Mouse (Mus musculus) midbrain, postnatal 0 days (tissue): Measurements from ENCODE around the gene Unc93b1. TPM values are rescaled to one million over a fixed set of nuclear protein-coding genes. Genes with fewer than 3 reads are reported as not detected.

Experiments used
- ATAC-seq: fragments of 200-750 bp; cut with Nextera tagmentation; 2 replicates; pipeline ENCODE4 v1.8.0; 2017; ENCODE audit warnings: moderate number of reproducible peaks, mild to moderate bottlenecking, moderate TSS enrichment, moderate library complexity; ENCODE audit not compliant: low FRiP score
- DNase-seq: peaks from one replicate; pipeline ENCODE4 v3.0.0-alpha.2; 2015; ENCODE audit warnings: low spot score
- H3K27ac ChIP-seq: fragments of 300-500 bp; sonication (generic); 2 replicates; pipeline ENCODE4 v1.5.1; 2014; ENCODE audit warnings: low read depth, mild to moderate bottlenecking, low read length, mixed read lengths
- H3K27me3 ChIP-seq: fragments of 300-500 bp; sonication (generic); 2 replicates; pipeline ENCODE4 v1.6.1; 2014; ENCODE audit warnings: low read length, control low read depth, mixed read lengths; ENCODE audit not compliant: insufficient read depth
- H3K36me3 ChIP-seq: fragments of 300-500 bp; sonication (generic); 2 replicates; pipeline ENCODE4 v1.6.1; 2014; ENCODE audit warnings: low read length, control low read depth, mixed read lengths; ENCODE audit not compliant: insufficient read depth
- H3K4me1 ChIP-seq: fragments of 300-500 bp; sonication (generic); 2 replicates; pipeline ENCODE4 v1.6.1; 2014; ENCODE audit warnings: mild to moderate bottlenecking, control low read depth, antibody characterized with exemption, low read length, mixed read lengths; ENCODE audit not compliant: insufficient read depth
- H3K4me2 ChIP-seq: fragments of 300-500 bp; sonication (generic); 2 replicates; pipeline ENCODE4 v1.6.1; 2014; ENCODE audit warnings: low read depth, mild to moderate bottlenecking, low read length, mixed read lengths; ENCODE audit not compliant: poor library complexity, severe bottlenecking
- H3K4me3 ChIP-seq: fragments of 300-500 bp; sonication (generic); 2 replicates; pipeline ENCODE4 v1.5.1; 2014; ENCODE audit warnings: low read depth, mild to moderate bottlenecking, low read length, moderate library complexity
- H3K9ac ChIP-seq: fragments of 300-500 bp; sonication (generic); replicated peaks from 2 replicates; pipeline ENCODE4 v1.6.1; 2014; ENCODE audit warnings: mild to moderate bottlenecking, low read length, moderate library complexity, mixed read lengths; ENCODE audit not compliant: poor library complexity, severe bottlenecking
- H3K9me3 ChIP-seq: fragments of 300-500 bp; sonication (generic); 2 replicates; pipeline ENCODE4 v1.6.1; 2016; ENCODE audit warnings: low read length, control low read depth
- CTCF ChIP-seq: IDR thresholded peaks from 2 replicates; pipeline ENCODE4 v1.5.1; 2016; ENCODE audit warnings: antibody characterized with exemption, mild to moderate bottlenecking
- WGBS: fragments of 180-500 bp; shearing (Covaris S2); extraction: QIAGEN DNeasy Blood & Tissue Kit; methylation state at CpG from one replicate; pipeline ENCODE4 v1.1.7; 2014; 5-methylcytosine and 5-hydroxymethylcytosine counted together
- polyA plus RNA-seq: library from polyadenylated mRNA; unstranded; fragments of >200 nt; fragmentation: Nextera tagmentation; extraction: Ambion mirVana; gene quantifications from 2 replicates; pipeline ENCODE4 v1.2.1, GENCODE M21; 2015
- total RNA-seq: library from RNA; depleted of rRNA; stranded (reverse); fragments of >200 nt; gene quantifications from 2 replicates; pipeline ENCODE4 v1.2.3, GENCODE M21; 2014

The Unc93b1 gene
- total and polyA plus RNA-seq, 2 experiments from 2014 or later: 11.2 to 23.2 TPM

DNA sequence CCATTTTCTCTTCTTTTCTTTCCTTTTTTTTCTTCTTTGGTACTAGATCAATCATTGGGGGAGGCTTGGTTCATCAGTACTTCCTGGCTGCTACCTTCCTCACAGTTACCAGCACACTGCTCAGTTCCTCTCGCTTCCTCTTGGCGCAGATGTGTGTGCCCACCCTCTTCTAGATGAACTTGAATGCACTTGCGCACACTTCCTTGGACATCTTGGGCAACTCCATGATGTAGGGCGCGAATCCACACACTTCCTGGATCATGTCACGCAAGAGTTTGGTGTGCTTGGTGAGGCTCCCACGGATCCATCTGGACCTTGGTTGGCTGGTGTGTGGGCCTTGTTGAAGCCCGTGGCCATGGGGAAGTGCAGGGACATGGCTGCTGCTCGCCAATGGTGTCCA lies 3.3 kb upstream of the Unc93b1 start:
- 94% methylated on average over 9 of the region's 9 CpGs for WGBS
- Histone ChIP-seq H3K4me1 (peaks cover 6% of the 10 kb centered on the region; the same call in 1 of the 2 replicates), H3K9ac (no peak overlapping the region), H3K9me3 (no peaks in the 10 kb centered on the region), H3K27ac (no peak overlapping the region), H3K4me2 (no peak overlapping the region), H3K36me3 (no peaks in the 10 kb centered on the region), H3K4me3 (no peak overlapping the region), H3K27me3 (0 out of 2 replicates have a peak, but pooled peaks cover 8% of the 10 kb centered on the region)
- ATAC-seq: no peak
- DNase-seq: no peak
- no peak for TF ChIP-seq CTCF

DNA sequence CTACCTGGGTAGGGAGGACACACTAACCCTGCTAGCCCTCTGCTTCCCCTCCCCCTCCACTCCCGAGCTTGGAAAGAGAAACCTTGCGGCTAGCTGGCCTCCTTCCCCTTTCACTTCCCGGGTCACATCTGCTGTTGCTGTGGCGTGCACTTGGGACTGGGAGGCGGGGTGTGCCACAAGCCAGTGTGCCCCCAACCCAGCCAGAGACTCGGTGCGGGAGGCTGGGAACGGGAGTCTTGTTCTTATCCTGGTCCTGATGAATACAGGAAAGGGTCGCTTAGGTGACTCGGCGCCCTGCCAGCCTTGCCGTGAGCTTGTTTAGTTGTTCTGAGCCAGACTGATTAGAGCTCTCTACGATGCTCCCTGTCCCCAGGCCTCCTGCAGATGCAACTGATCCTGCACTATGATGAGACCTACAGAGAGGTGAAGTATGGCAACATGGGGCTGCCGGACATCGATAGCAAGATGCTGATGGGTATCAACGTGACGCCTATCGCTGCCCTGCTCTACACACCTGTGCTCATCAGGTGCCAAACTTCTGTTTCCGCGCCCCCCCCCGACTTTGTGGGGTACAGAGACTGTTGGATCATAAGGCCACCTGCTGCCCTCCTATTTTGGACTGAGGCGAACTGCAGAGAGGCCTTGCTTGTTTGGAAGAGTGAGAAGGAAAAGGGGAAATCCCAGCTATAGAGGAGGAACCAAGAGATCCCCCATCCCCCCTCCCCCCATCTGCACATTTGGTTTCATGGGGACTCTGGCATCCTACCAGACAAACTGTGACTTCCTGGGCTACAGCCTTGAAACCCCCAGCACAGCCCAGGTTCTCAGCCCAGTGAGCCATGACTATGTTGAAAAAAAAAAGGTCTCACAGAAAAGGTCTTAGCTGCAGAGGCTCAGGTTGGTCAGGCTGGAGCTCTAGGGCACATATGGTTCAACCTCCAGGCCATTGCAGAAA lies 1.2 kb downstream of the Unc93b1 start:
- peak; percentile 30 for DNase-seq
- ATAC-seq: no peak
- Histone ChIP-seq H3K9ac (peak overlapping the region; percentile 14; the same call in 1 of the 2 replicates), H3K4me3 (peak overlapping the region; percentile 34), H3K9me3 (no peaks in the 10 kb centered on the region), H3K36me3 (no peaks in the 10 kb centered on the region), H3K27me3 (0 out of 2 replicates have a peak, but pooled peaks cover 8% of the 10 kb centered on the region), H3K27ac (no peak overlapping the region), H3K4me2 (peak overlapping the region; percentile 62), H3K4me1 (peaks cover 2% of the 10 kb centered on the region; the same call in 1 of the 2 replicates)
- 7% methylated on average over 22 of the region's 22 CpGs for WGBS
- no peak for TF ChIP-seq CTCF

GRCm38 (mm10) chr19:3942315-3942714 lies 7.3 kb downstream of the Unc93b1 start:
- H3K27me3 ChIP-seq: no peaks in the 10 kb centered on the region

DNA sequence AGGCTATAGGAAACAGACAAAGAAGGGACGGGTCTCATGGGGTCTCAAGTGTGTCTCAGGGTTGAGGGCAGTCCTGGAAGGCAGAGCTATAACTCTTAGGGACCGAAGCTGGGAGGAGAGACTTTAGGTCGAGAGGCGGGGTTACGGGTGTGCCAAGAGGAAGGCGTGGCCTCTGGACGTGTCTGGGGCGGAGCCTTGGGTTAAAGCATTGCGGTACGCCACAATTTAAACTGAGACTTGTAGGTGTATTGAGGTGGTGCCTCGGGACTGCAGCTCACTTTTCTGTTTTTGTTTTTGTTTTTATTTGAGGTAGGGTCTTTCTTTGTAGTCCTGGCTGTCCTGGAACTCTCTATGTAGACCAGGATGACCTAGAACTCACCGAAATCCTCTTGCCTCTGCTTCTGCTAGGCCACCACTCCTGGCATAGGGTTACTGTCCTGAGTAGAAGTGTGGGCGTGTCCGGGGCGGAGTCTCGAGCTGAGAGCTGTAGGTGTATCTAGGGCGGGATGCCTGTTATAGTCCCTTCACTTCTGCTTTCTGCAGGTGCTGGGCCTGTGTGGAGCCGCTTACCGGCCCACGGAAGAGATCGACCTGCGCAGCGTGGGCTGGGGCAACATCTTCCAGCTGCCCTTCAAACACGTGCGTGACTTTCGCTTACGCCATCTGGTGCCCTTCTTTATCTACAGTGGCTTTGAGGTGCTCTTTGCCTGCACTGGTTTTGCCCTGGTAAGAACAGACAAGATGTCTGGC lies 8.2 kb downstream of the Unc93b1 start:
- no peak overlapping the region for H3K4me3 ChIP-seq
- H3K9me3 ChIP-seq: no peaks in the 10 kb centered on the region
- DNase-seq (no peak), ATAC-seq (no peak)
- H3K27me3 ChIP-seq: no peaks in the 10 kb centered on the region
- 27% methylated on average over 27 of the region's 27 CpGs for WGBS
- no peak overlapping the region for H3K4me2 ChIP-seq
- no peak overlapping the region for H3K9ac ChIP-seq
- TF ChIP-seq CTCF: no peak
- H3K36me3 ChIP-seq: no peaks in the 10 kb centered on the region
- no peak overlapping the region for H3K27ac ChIP-seq
- no peaks in the 10 kb centered on the region for H3K4me1 ChIP-seq

More at GRCm38 (mm10) chr19:3942315-3942714, 7.3 kb downstream of the Unc93b1 start:
- no peak overlapping the region for H3K9ac ChIP-seq
- H3K36me3 ChIP-seq: no peaks in the 10 kb centered on the region
- TF ChIP-seq CTCF: no peak
- WGBS: 88% methylated on average over 7 of the region's 7 CpGs
- H3K9me3 ChIP-seq: no peaks in the 10 kb centered on the region
- no peak overlapping the region for H3K27ac ChIP-seq
- H3K4me3 ChIP-seq: no peak overlapping the region
- no peak for ATAC-seq
- H3K4me2 ChIP-seq: no peak overlapping the region
- DNase-seq: no peak
- H3K4me1 ChIP-seq: no peaks in the 10 kb centered on the region

DNA sequence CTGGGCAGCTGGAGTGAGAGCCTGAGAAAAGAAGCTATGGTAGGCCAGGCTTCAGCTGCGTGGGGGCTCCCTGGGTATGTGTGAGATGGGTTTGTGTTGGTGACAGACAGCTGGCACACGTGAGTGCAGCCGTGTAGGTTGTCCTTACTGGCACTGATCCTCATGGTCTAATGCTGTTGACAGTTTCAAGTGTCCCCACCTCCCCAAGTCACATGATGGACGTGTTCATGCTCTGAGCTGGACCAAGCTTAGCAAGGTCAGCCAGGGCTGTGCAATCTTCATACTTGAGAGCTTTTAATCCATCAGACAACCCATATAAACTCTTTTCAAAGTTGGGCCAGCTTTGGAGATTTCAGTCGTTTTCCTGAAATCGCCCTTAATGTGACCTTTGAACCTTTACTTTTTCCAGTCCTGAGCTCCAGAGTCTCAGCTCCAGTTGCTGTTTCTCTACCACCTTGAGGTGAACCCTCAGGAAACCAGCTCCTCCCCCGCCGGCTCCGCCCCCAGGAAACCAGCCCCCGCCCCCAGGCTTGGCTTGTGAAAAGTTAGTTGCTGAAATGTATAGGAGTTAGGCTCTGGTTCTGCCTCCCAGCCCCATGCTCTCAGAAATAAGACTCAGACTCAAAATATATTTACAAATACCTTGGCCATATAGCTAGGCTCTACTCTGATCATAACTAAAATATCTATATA lies 11.0 kb downstream of the Unc93b1 start:
- WGBS: 36% methylated on average over 10 of the region's 10 CpGs
- Histone ChIP-seq H3K36me3 (no peaks in the 10 kb centered on the region), H3K9me3 (no peaks in the 10 kb centered on the region), H3K4me3 (no peak overlapping the region), H3K4me2 (no peak overlapping the region), H3K4me1 (no peaks in the 10 kb centered on the region), H3K9ac (no peak overlapping the region), H3K27me3 (no peaks in the 10 kb centered on the region), H3K27ac (no peak overlapping the region)
- TF ChIP-seq CTCF: no peak
- no peak for DNase-seq
- ATAC-seq: no peak
